Mouse (Mus musculus) forebrain, embryonic 16.5 days (tissue): ENCODE measurements around the gene Slc5a2. TPM values are rescaled to one million over a fixed set of nuclear protein-coding genes. Genes with fewer than 3 reads are reported as not detected.

ENCODE experiments used
- ATAC-seq: fragments of 200-750 bp; cut with Nextera tagmentation; 2 replicates; pipeline ENCODE4 v1.8.0; 2017; ENCODE audit warnings: mild to moderate bottlenecking, moderate library complexity
- H3K27ac ChIP-seq: fragments of 300-500 bp; sonication (generic); 2 replicates; pipeline ENCODE4 v1.5.1; 2014; ENCODE audit warnings: low read length, control low read depth
- H3K27me3 ChIP-seq: fragments of 300-500 bp; sonication (generic); replicated peaks from 2 replicates; pipeline ENCODE4 v1.6.1; 2014; ENCODE audit warnings: low read length; ENCODE audit not compliant: control insufficient read depth, insufficient read depth
- H3K36me3 ChIP-seq: fragments of 300-500 bp; sonication (generic); 2 replicates; pipeline ENCODE4 v1.6.1; 2014; ENCODE audit not compliant: control insufficient read depth, insufficient read depth
- H3K4me1 ChIP-seq: fragments of 300-500 bp; sonication (generic); replicated peaks from 2 replicates; pipeline ENCODE4 v1.6.1; 2014; ENCODE audit warnings: low read length; ENCODE audit not compliant: control insufficient read depth, insufficient read depth
- H3K4me2 ChIP-seq: fragments of 300-500 bp; sonication (generic); 2 replicates; pipeline ENCODE4 v1.6.1; 2014; ENCODE audit warnings: mild to moderate bottlenecking, low read length, control low read depth
- H3K4me3 ChIP-seq: fragments of 300-500 bp; sonication (generic); replicated peaks from 2 replicates; pipeline ENCODE4 v1.5.1; 2014; ENCODE audit warnings: mild to moderate bottlenecking, low read length, control low read depth
- H3K9ac ChIP-seq: fragments of 300-500 bp; sonication (generic); replicated peaks from 2 replicates; pipeline ENCODE4 v1.6.1; 2014; ENCODE audit warnings: low read depth, low read length, control low read depth
- H3K9me3 ChIP-seq: fragments of 300-500 bp; sonication (generic); 2 replicates; pipeline ENCODE4 v1.6.1; 2016; ENCODE audit warnings: low read length; ENCODE audit not compliant: control insufficient read depth
- WGBS: fragments of 180-500 bp; shearing (Covaris S2); extraction: QIAGEN DNeasy Blood & Tissue Kit; methylation state at CpG from one replicate; pipeline ENCODE4 v1.1.7; 2014; 5-methylcytosine and 5-hydroxymethylcytosine counted together
- polyA plus RNA-seq: library from polyadenylated mRNA; unstranded; fragments of >200 nt; fragmentation: Nextera tagmentation; extraction: Ambion mirVana; gene quantifications from 2 replicates; pipeline ENCODE4 v1.2.1, GENCODE M21; 2015

Gene Slc5a2
- polyA plus RNA-seq, 1 experiment from 2014 or later, result not detected

DNA sequence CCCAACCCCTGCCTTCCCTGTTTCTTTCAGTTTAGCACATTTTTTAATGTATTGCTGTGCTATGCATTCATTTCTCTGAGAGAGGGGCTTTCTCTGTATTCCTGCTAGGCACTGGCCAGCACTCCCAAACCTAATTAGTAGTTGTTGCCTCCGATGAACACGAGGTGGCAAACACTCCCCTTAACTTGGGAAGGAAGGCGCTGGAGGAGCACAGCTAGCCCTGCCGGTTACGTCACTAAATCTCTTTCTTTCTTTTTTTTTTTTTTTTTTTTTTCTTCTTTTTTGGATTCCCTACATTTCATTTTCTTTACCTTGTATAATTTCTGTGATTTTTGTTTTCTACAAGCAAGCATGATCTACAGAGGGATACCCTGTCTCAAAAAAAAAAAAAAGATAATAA, 39.5 kb downstream of the Slc5a2 start:
- no peak overlapping the region for H3K27ac ChIP-seq
- H3K36me3 ChIP-seq, result no peaks in the 10 kb centered on the region
- no peaks in the 10 kb centered on the region for H3K9me3 ChIP-seq
- H3K4me2 ChIP-seq, result no peak overlapping the region
- no peak overlapping the region for H3K4me3 ChIP-seq
- H3K27me3 ChIP-seq, result no peaks in the 10 kb centered on the region
- H3K4me1 ChIP-seq, result peaks cover 10% of the 10 kb centered on the region
- peak; percentile 68 for ATAC-seq
- H3K9ac ChIP-seq, result no peak overlapping the region
- 3% methylated on average over 5 of the region's 5 CpGs for WGBS

DNA sequence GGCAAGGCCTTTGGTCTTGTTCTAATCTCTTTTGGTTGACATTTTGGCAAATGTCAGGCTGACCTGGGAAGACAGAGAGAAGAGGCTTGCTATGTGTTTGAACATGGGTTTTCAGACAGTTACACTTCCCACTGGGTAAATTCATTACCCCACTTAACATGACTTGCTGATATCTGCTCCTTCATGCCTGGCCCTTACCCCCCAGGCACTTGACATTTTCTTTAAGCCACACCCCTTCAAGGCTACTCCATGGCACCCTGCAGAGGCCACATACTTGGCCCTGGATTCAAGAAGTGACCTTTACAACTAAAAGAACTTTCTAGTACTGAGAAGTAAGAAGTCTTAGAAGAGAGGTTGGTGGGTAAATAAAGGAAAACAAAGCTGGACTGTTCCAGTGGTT, 42.4 kb downstream of the Slc5a2 start:
- H3K9ac ChIP-seq, result no peak overlapping the region
- no peak for ATAC-seq
- no peaks in the 10 kb centered on the region for H3K9me3 ChIP-seq

DNA sequence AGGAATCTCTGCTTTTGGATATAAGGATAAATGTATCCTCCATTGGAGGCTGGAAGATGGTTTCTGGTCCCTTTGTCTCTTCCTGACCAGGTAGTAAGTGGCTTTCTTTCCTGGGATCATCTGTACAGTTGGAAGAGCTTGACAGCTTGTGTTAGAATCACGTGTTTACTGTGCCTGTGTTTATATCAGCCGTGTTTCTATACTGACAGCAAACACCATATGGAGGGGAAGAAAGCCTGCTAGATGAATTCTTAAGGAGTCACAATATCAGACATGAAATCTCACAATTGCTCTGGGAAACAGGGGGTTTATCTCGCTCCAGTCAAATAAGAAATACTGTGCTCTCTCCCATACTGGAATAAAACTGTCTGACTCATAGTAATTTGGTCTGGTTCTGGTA, 43.8 kb downstream of the Slc5a2 start:
- Histone ChIP-seq H3K9ac (no peak overlapping the region), H3K4me2 (no peak overlapping the region), H3K4me3 (no peak overlapping the region), H3K9me3 (no peaks in the 10 kb centered on the region), H3K36me3 (no peaks in the 10 kb centered on the region), H3K4me1 (peaks cover 16% of the 10 kb centered on the region), H3K27me3 (0 out of 2 replicates have a peak, but pooled peaks cover 2% of the 10 kb centered on the region), H3K27ac (no peak overlapping the region)
- peak; percentile 77 for ATAC-seq
- WGBS, result 59% methylated on average over 3 of the region's 3 CpGs

More for the DNA sequence above, 42.4 kb downstream of the Slc5a2 start:
- Histone ChIP-seq H3K27me3 (0 out of 2 replicates have a peak, but pooled peaks cover 2% of the 10 kb centered on the region), H3K4me2 (no peak overlapping the region), H3K36me3 (no peaks in the 10 kb centered on the region), H3K4me3 (no peak overlapping the region), H3K4me1 (peaks cover 16% of the 10 kb centered on the region), H3K27ac (no peak overlapping the region)

DNA sequence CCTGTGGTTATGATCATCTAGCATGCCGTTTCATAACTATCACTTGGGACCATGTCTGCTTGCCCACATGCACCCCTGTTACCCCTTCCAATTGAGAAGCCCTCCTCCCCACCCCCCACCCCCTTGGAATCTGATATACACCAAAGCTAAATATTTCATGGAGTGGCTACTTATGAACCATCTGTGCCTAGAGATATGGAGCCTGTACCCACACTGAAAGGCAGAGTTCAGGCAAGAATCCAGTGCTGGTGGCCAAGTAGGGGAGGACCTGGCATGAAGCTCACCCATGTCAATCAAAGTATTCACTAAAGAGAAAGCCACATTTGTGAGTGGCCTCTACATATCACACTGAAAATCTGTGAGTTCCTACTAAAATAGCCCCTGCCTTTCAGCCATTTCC, 44.3 kb downstream of the Slc5a2 start:
- 44% methylated on average over 1 of the region's 1 CpGs for WGBS
- peak; percentile 65 for ATAC-seq
- no peak overlapping the region for H3K4me3 ChIP-seq

DNA sequence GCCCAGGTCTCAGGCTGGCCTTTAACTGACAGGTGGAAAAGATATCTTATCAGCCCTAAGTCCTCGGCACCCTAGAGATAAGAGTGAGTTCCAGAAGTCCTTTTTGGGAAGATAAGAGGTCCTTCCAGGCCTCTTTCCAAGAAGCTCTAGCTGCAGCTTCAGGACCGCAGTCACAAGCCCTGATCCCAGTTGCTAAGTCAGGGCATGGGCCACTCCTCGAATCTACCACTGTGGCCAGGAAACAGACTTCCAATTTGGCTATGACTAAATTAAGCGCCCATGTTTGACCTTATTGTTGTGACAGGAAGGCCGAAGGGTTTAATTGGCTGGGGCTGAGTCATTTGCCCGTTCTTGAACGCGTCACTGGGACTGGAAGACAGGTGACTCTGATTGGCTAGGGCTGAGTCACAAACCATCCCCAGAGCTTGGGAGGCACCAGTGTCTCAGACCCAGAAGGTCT, 44.8 kb downstream of the Slc5a2 start:
- no peak for ATAC-seq
- H3K27me3 ChIP-seq, result 0 out of 2 replicates have a peak, but pooled peaks cover 2% of the 10 kb centered on the region
- no peaks in the 10 kb centered on the region for H3K9me3 ChIP-seq
- no peak overlapping the region for H3K9ac ChIP-seq
- 57% methylated on average over 8 of the region's 8 CpGs for WGBS
- H3K36me3 ChIP-seq, result no peaks in the 10 kb centered on the region
- H3K4me2 ChIP-seq, result no peak overlapping the region
- H3K4me3 ChIP-seq, result no peak overlapping the region
- H3K27ac ChIP-seq, result no peak overlapping the region
- H3K4me1 ChIP-seq, result peaks cover 16% of the 10 kb centered on the region

More for the DNA sequence above, 44.3 kb downstream of the Slc5a2 start:
- Histone ChIP-seq H3K27ac (no peak overlapping the region), H3K27me3 (0 out of 2 replicates have a peak, but pooled peaks cover 2% of the 10 kb centered on the region), H3K9me3 (no peaks in the 10 kb centered on the region), H3K4me1 (peaks cover 16% of the 10 kb centered on the region), H3K9ac (no peak overlapping the region), H3K4me2 (no peak overlapping the region), H3K36me3 (no peaks in the 10 kb centered on the region)

DNA sequence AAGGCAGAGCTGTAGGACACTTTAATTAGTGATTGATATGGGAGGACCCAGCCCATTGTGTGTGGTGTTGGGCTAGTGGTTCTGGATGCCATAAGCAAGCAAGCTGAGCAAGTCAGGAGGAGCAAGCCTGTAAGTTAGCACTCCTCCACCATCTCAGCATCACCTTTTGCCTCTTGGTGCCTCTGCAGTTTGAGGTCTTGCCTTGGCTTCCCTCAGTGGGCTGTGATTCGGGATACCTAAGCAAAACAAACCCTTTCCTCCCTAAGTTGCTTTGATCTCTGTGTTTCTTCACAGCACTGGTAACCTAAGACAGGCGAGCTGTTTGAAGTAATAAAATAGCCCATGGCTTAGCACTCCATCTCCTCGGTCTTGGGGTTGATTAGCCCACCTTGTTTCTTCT, 45.8 kb downstream of the Slc5a2 start:
- 0 out of 2 replicates have a peak, but pooled peaks cover 2% of the 10 kb centered on the region for H3K27me3 ChIP-seq
- ATAC-seq, result no peak
- no peak overlapping the region for H3K4me2 ChIP-seq
- no peaks in the 10 kb centered on the region for H3K9me3 ChIP-seq
- H3K9ac ChIP-seq, result no peak overlapping the region
- no peak overlapping the region for H3K4me3 ChIP-seq
- WGBS, result 72% methylated on average over 3 of the region's 3 CpGs
- peaks cover 16% of the 10 kb centered on the region for H3K4me1 ChIP-seq
- H3K27ac ChIP-seq, result no peak overlapping the region
- H3K36me3 ChIP-seq, result no peaks in the 10 kb centered on the region

DNA sequence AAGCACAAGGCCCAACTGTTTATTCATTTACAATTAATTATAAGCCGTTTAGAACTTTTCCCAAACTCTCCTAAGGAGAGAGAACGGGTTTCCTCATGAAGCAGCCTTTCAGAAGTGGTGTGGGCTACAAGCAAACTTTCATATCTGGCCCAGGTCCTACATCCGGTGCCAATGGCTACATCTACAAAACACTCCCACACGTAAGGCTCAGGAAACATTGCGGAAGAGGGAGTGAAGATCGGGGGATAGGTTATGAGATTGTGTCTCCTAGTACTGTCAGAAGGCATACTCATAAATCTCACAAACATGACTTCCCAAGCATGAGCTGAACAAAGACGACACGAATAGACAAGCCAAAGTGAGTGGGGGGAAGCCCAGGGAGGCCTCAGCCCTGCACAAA, 46.4 kb downstream of the Slc5a2 start:
- Histone ChIP-seq H3K4me3 (no peak overlapping the region), H3K36me3 (no peaks in the 10 kb centered on the region), H3K9me3 (no peaks in the 10 kb centered on the region), H3K9ac (no peak overlapping the region), H3K27me3 (0 out of 2 replicates have a peak, but pooled peaks cover 2% of the 10 kb centered on the region), H3K27ac (no peak overlapping the region), H3K4me1 (peaks cover 16% of the 10 kb centered on the region), H3K4me2 (no peak overlapping the region)
- ATAC-seq, result no peak
- WGBS, result 74% methylated on average over 8 of the region's 8 CpGs

DNA sequence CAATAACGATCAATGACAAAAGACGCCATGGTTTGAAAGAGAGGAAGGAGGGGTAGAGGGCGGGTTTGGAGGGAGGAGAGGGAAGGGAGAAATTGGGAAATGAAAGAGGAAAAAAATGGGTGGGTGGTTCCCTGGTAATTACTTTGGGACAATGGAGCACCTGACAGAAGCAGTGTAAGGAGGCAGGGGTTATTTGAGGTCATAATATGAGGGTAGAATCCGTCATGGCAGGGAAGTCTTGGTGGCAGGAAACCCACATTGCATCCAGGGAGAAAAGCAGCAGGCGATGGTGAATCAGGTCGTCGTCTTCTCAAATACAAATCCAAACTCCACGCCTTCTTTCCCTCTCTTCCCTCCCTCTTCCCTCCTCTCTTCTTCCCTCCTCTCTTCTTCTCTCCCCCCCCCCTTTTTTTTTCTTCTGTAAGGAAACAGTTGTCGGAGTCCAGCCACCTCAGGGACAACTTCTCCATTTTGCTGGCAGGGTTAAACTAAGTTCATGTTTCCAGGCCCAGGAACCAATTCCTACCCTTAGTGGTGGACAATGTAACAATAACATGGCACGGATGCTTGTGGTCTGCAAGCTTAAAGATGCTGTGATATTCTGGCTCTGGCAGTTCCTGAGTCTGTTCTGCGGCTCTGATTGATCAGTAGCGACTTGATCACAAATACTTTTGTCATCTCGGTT, 47.1 kb downstream of the Slc5a2 start:
- H3K4me1 ChIP-seq, result peaks cover 16% of the 10 kb centered on the region
- H3K9me3 ChIP-seq, result no peaks in the 10 kb centered on the region
- H3K36me3 ChIP-seq, result no peaks in the 10 kb centered on the region
- ATAC-seq, result no peak
- no peak overlapping the region for H3K4me2 ChIP-seq
- no peak overlapping the region for H3K27ac ChIP-seq
- no peak overlapping the region for H3K9ac ChIP-seq
- H3K4me3 ChIP-seq, result no peak overlapping the region
- H3K27me3 ChIP-seq, result 0 out of 2 replicates have a peak, but pooled peaks cover 4% of the 10 kb centered on the region
- WGBS, result 71% methylated on average over 13 of the region's 13 CpGs

DNA sequence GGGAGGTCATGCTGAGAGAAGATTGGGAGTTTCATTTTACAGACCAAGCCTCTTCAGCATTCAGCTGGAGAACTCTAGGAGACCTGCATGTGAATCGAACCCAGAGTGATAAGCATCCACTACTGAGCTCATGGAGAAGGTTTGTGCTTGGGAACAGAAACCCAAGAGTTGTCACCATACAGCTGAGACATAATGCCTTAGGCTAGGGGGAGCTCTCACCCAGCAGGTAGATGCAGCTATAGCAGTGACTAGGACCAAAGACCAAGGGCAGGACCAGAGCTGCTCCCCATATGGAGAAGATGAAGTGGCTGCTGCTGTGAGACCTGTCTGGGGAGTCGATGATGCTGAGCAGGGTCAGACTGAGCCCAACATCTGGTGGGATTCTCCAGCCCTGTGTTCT, 48.1 kb downstream of the Slc5a2 start:
- Histone ChIP-seq H3K4me1 (peaks cover 16% of the 10 kb centered on the region), H3K27ac (no peak overlapping the region), H3K4me2 (no peak overlapping the region), H3K36me3 (no peaks in the 10 kb centered on the region), H3K9ac (no peak overlapping the region), H3K4me3 (no peak overlapping the region), H3K9me3 (no peaks in the 10 kb centered on the region), H3K27me3 (0 out of 2 replicates have a peak, but pooled peaks cover 4% of the 10 kb centered on the region)
- 87% methylated on average over 2 of the region's 2 CpGs for WGBS
- no peak for ATAC-seq
